Mouse (Mus musculus) E14TG2a.4 (cell line): ENCODE measurements around the gene 2310007B03Rik.

ENCODE experiments used
- CTCF ChIP-seq: conservative IDR thresholded peaks from 2 replicates; pipeline ENCODE4 v1.5.1; 2014; ENCODE audit warnings: low read length
- NANOG ChIP-seq: IDR thresholded peaks from 2 replicates; pipeline ENCODE4 v1.6.1; 2014; ENCODE audit warnings: borderline replicate concordance, low read length, mixed read lengths
- POU5F1 ChIP-seq: IDR thresholded peaks from 2 replicates; pipeline ENCODE4 v1.6.1; 2014; ENCODE audit warnings: low read length, borderline replicate concordance

DNA sequence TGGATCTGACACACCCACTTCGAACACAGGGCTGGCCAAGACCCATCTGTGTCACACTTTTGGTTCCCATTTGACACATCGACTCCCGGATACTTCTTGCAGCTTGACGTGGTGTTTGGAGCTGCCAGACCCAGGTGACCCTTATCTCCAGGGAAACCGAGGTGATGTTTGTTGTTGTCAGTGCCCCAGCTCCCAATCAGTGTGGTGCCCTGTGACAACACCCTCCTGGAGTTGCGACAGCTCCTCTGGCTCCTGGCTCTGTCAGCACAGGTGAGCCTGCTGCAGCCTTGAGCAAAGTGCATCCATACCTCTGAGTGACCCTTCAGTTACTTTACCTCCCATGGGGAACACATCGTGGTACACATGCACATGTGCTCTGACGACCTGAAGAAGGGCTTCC is 28.1 kb downstream of the 2310007B03Rik start:
- TF ChIP-seq CTCF, result no peak
- no peak for TF ChIP-seq POU5F1
- no peak for TF ChIP-seq NANOG
